Mouse (Mus musculus) thymus, adult 2 months (tissue): ENCODE results near the gene Stip1.

Experiments used
- CTCF ChIP-seq: fragments of 200-500 bp; IDR thresholded peaks from 2 replicates; pipeline ENCODE4 v1.5.1; 2012; ENCODE audit warnings: mild to moderate bottlenecking, control low read depth, low read length, moderate library complexity, borderline replicate concordance; ENCODE audit not compliant: control insufficient read depth, poor library complexity, insufficient read depth; ENCODE audit errors: extremely low read depth
- POLR2A ChIP-seq: fragments of 200-500 bp; IDR thresholded peaks from 2 replicates; pipeline ENCODE4 v1.6.1; 2012; ENCODE audit warnings: mild to moderate bottlenecking, low read length, control low read depth, moderate library complexity; ENCODE audit not compliant: control insufficient read depth, poor library complexity, insufficient read depth; ENCODE audit errors: extremely low read depth

DNA sequence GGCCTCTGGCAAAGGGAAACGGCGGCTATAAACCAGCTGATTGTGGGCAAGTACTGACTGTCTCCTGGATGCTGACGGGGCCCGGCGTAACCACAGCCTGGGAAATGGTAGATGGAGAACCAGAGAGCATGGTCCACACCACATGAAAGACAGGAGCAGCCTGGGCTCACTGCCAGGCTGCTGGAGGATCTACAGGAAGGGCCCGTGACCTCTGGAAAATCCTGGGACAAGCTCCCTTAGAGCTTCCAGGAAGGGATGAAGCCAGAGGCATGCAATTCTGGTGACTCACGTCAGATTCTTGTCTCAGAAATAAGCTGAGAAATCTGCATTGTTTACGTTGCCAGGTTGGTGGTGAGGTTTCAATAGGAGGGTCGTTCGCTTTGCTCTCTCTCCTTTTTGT lies 15.0 kb upstream of the Stip1 start:
- TF ChIP-seq CTCF: no peak
- no peak for TF ChIP-seq POLR2A
